Mouse (Mus musculus) CH12.LX (cell line): ENCODE data around the gene Gss.

Experiments used
- CHD2 ChIP-seq: IDR thresholded peaks from 2 replicates; pipeline ENCODE4 v1.6.1; 2011; ENCODE audit warnings: low read length, improper control_type of control experiment
- CTCF ChIP-seq, 2 experiments: IDR thresholded peaks in 1 of 2; conservative IDR thresholded peaks in 1 of 2; 2 replicates each; pipeline ENCODE4 v1.5.1; 2011 to 2012; ENCODE audit warnings: low read depth in 2 of 2, low read length in 2 of 2, improper control_type of control experiment in 1 of 2, inconsistent platforms in 1 of 2, mild to moderate bottlenecking in 1 of 2, moderate library complexity in 1 of 2
- MAFK ChIP-seq: IDR thresholded peaks from 2 replicates; pipeline ENCODE4 v1.6.1; 2011; ENCODE audit warnings: low read length, improper control_type of control experiment; ENCODE audit not compliant: insufficient replicate concordance
- POLR2A ChIP-seq: IDR thresholded peaks from 2 replicates; pipeline ENCODE4 v1.6.1; 2011; ENCODE audit warnings: low read depth, mild to moderate bottlenecking, improper control_type of control experiment, low read length
- RAD21 ChIP-seq: IDR thresholded peaks from 2 replicates; pipeline ENCODE4 v1.6.1; 2011; ENCODE audit warnings: low read depth, mild to moderate bottlenecking, low read length, improper control_type of control experiment, moderate library complexity
- SMC3 ChIP-seq: IDR thresholded peaks from 2 replicates; pipeline ENCODE4 v1.6.1; 2011; ENCODE audit warnings: low read depth, low read length, improper control_type of control experiment
- UBTF ChIP-seq: IDR thresholded peaks from 2 replicates; pipeline ENCODE4 v1.6.1; 2012; ENCODE audit warnings: low read depth, mild to moderate bottlenecking, inconsistent platforms, low read length, improper control_type of control experiment, moderate library complexity
- ZKSCAN1 ChIP-seq: IDR thresholded peaks from 2 replicates; pipeline ENCODE4 v1.6.1; 2012; ENCODE audit warnings: low read depth, inconsistent platforms, low read length, improper control_type of control experiment, borderline replicate concordance

GRCm38 (mm10) chr2:155580331-155580730, 12.3 kb downstream of the Gss start:
- no peak for TF ChIP-seq MAFK
- no peak for TF ChIP-seq CTCF (conservative IDR thresholded peaks at IDR 0.05 in 1 of 2, IDR thresholded peaks at IDR 0.05 in 1 of 2; ENCODE audit: low read depth in 2 of 2, low read length in 2 of 2)
- TF ChIP-seq ZKSCAN1 = no peak
- no peak for TF ChIP-seq RAD21
- TF ChIP-seq CHD2 = no peak
- no peak for TF ChIP-seq SMC3
- TF ChIP-seq POLR2A = no peak
- no peak for TF ChIP-seq UBTF
